Mouse (Mus musculus) MEL (cell line): Measurements from ENCODE around the gene Dis3l2. TPM values are rescaled to one million over a fixed set of nuclear protein-coding genes. Genes with fewer than 3 reads are reported as not detected.
A peak's percentile ranks its signal among the peaks of the same experiment; 100 is the strongest.

Experiments used
- DNase-seq: peaks from one replicate; pipeline ENCODE4 v3.0.0; 2011; ENCODE audit warnings: low read depth, low spot score
- H3K27ac ChIP-seq: 2 replicates; pipeline ENCODE4 v1.5.1; 2012; ENCODE audit warnings: low read depth, mild to moderate bottlenecking, control low read depth, low read length, moderate library complexity; ENCODE audit not compliant: control insufficient read depth
- H3K27me3 ChIP-seq, 2 experiments: fragments of 150-350 bp in 1 of 2; sonication (generic) in 1 of 2; 2 replicates each; pipeline ENCODE4 v1.6.1; 2012; ENCODE audit warnings: low read length in 2 of 2, mild to moderate bottlenecking in 2 of 2, improper control_type of control experiment in 1 of 2, moderate library complexity in 1 of 2; ENCODE audit not compliant: insufficient read depth in 2 of 2, control insufficient read depth in 1 of 2
- H3K36me3 ChIP-seq, 2 experiments: 2 replicates each; pipeline ENCODE4 v1.6.1; 2012 to 2014; ENCODE audit warnings: low read length in 2 of 2, improper control_type of control experiment in 1 of 2, inconsistent platforms in 1 of 2, mild to moderate bottlenecking in 1 of 2; ENCODE audit not compliant: insufficient read depth in 2 of 2, control insufficient read depth in 1 of 2
- H3K4me1 ChIP-seq, 2 experiments: fragments of 150-350 bp in 1 of 2; sonication (generic) in 1 of 2; 2 replicates each; pipeline ENCODE4 v1.6.1; 2012; ENCODE audit warnings: low read length in 2 of 2, improper control_type of control experiment in 1 of 2, mild to moderate bottlenecking in 1 of 2; ENCODE audit not compliant: insufficient read depth in 2 of 2, control insufficient read depth in 1 of 2
- H3K4me3 ChIP-seq, 2 experiments: fragments of 150-350 bp in 1 of 2; sonication (generic) in 1 of 2; 2 replicates each; pipeline ENCODE4 v1.5.1; 2012; ENCODE audit warnings: low read depth in 2 of 2, low read length in 2 of 2, mild to moderate bottlenecking in 2 of 2, moderate library complexity in 2 of 2, control low read depth in 1 of 2, improper control_type of control experiment in 1 of 2; ENCODE audit not compliant: control insufficient read depth in 1 of 2, insufficient read depth in 1 of 2
- H3K79me2 ChIP-seq: 2 replicates; pipeline ENCODE4 v1.6.1; 2012; ENCODE audit warnings: mild to moderate bottlenecking, low read length, moderate library complexity; ENCODE audit not compliant: control insufficient read depth, poor library complexity, insufficient read depth
- H3K9ac ChIP-seq: 2 replicates; pipeline ENCODE4 v1.6.1; 2012; ENCODE audit warnings: low read depth, mild to moderate bottlenecking, control low read depth, low read length, moderate library complexity; ENCODE audit not compliant: control insufficient read depth, poor library complexity, severe bottlenecking
- H3K9me3 ChIP-seq: fragments of 150-350 bp; sonication (generic); replicated peaks from 2 replicates; pipeline ENCODE4 v1.6.1; 2012; ENCODE audit warnings: mild to moderate bottlenecking, low read length, improper control_type of control experiment, moderate library complexity; ENCODE audit not compliant: insufficient read depth
- BHLHE40 ChIP-seq: IDR thresholded peaks from 2 replicates; pipeline ENCODE4 v1.6.1; 2012; ENCODE audit warnings: low read depth, mild to moderate bottlenecking, inconsistent platforms, low read length, improper control_type of control experiment, borderline replicate concordance
- ELF1 ChIP-seq: IDR thresholded peaks from 2 replicates; pipeline ENCODE4 v1.6.1; 2014; ENCODE audit warnings: low read depth, mild to moderate bottlenecking, inconsistent platforms, low read length, improper control_type of control experiment, moderate library complexity
- EP300 ChIP-seq, 2 experiments: IDR thresholded peaks; 2 replicates each; pipeline ENCODE4 v1.6.1; 2011; ENCODE audit warnings: improper control_type of control experiment in 2 of 2, low read length in 2 of 2, low read depth in 1 of 2, mild to moderate bottlenecking in 1 of 2
- ETS1 ChIP-seq: IDR thresholded peaks from 2 replicates; pipeline ENCODE4 v1.6.1; 2012; ENCODE audit warnings: low read depth, mild to moderate bottlenecking, inconsistent platforms, low read length, improper control_type of control experiment, moderate library complexity
- GATA1 ChIP-seq: IDR thresholded peaks from 2 replicates; pipeline ENCODE4 v1.6.1; 2011; ENCODE audit warnings: low read depth, low read length, improper control_type of control experiment
- HCFC1 ChIP-seq: IDR thresholded peaks from 2 replicates; pipeline ENCODE4 v1.6.1; 2012; ENCODE audit warnings: low read depth, mild to moderate bottlenecking, inconsistent platforms, low read length, improper control_type of control experiment, moderate library complexity
- MAZ ChIP-seq: IDR thresholded peaks from 2 replicates; pipeline ENCODE4 v1.6.1; 2012; ENCODE audit warnings: low read depth, mild to moderate bottlenecking, inconsistent platforms, low read length, improper control_type of control experiment
- MEF2A ChIP-seq: IDR thresholded peaks from 2 replicates; pipeline ENCODE4 v1.6.1; 2014; ENCODE audit warnings: low read depth, mild to moderate bottlenecking, inconsistent platforms, low read length, improper control_type of control experiment; ENCODE audit not compliant: poor library complexity, insufficient replicate concordance, severe bottlenecking; ENCODE audit errors: extremely low read depth
- MXI1 ChIP-seq: IDR thresholded peaks from 2 replicates; pipeline ENCODE4 v1.6.1; 2011; ENCODE audit warnings: mild to moderate bottlenecking, low read depth, low read length, improper control_type of control experiment
- MYB ChIP-seq: IDR thresholded peaks from 2 replicates; pipeline ENCODE4 v1.6.1; 2011; ENCODE audit warnings: mild to moderate bottlenecking, low read depth, low read length, improper control_type of control experiment
- MYC ChIP-seq: IDR thresholded peaks from 2 replicates; pipeline ENCODE4 v1.6.1; 2011; ENCODE audit warnings: low read depth, mild to moderate bottlenecking, low read length, improper control_type of control experiment, moderate library complexity
- POLR2A ChIP-seq, 2 experiments: IDR thresholded peaks; 2 replicates each; pipeline ENCODE4 v1.6.1; 2011 to 2012; ENCODE audit warnings: low read length in 2 of 2, mild to moderate bottlenecking in 2 of 2, control low read depth in 1 of 2, improper control_type of control experiment in 1 of 2, low read depth in 1 of 2, moderate library complexity in 1 of 2; ENCODE audit not compliant: control insufficient read depth in 1 of 2, insufficient read depth in 1 of 2, poor library complexity in 1 of 2
- RAD21 ChIP-seq: IDR thresholded peaks from 2 replicates; pipeline ENCODE4 v1.6.1; 2011; ENCODE audit warnings: mild to moderate bottlenecking, low read depth, low read length, improper control_type of control experiment
- RCOR1 ChIP-seq: IDR thresholded peaks from 2 replicates; pipeline ENCODE4 v1.6.1; 2012; ENCODE audit warnings: low read depth, mild to moderate bottlenecking, inconsistent platforms, low read length, improper control_type of control experiment
- SIN3A ChIP-seq: IDR thresholded peaks from 2 replicates; pipeline ENCODE4 v1.6.1; 2012; ENCODE audit warnings: low read length, improper control_type of control experiment, inconsistent platforms
- SMC3 ChIP-seq: IDR thresholded peaks from 2 replicates; pipeline ENCODE4 v1.6.1; 2011; ENCODE audit warnings: low read depth, low read length, improper control_type of control experiment
- TBP ChIP-seq: IDR thresholded peaks from 2 replicates; pipeline ENCODE4 v1.8.0; 2011; ENCODE audit warnings: low read depth, low read length, improper control_type of control experiment
- UBTF ChIP-seq: IDR thresholded peaks from 2 replicates; pipeline ENCODE4 v1.6.1; 2012; ENCODE audit warnings: low read depth, mild to moderate bottlenecking, inconsistent platforms, low read length, improper control_type of control experiment, moderate library complexity, borderline replicate concordance; ENCODE audit not compliant: insufficient read depth
- ZNF384 ChIP-seq: IDR thresholded peaks from 2 replicates; pipeline ENCODE4 v1.6.1; 2012; ENCODE audit warnings: low read depth, mild to moderate bottlenecking, inconsistent platforms, low read length, improper control_type of control experiment
- polyA plus RNA-seq, 2 experiments: library from polyadenylated mRNA; stranded (reverse) in 1 of 2; unstranded in 1 of 2; fragments of >175 nt in 1 of 2; fragments of >200 nt in 1 of 2; gene quantifications; 2 replicates each; pipeline versions ENCODE4 v1.2.1 to v1.2.4; 2012; ENCODE audit warnings: low replicate concordance in 2 of 2, low read depth in 1 of 2; ENCODE audit not compliant: insufficient read length in 2 of 2, insufficient read depth in 1 of 2, missing spikeins in 1 of 2
- total RNA-seq: library from RNA; depleted of rRNA; stranded (reverse); fragments of 300-350 nt; gene quantifications from 2 replicates; pipeline ENCODE4 v1.2.3, GENCODE M21; 2012

Dis3l2 gene
- total and polyA plus RNA-seq, 3 experiments, result 16.9 to 17.3 TPM; not detected in 1

GRCm38 (mm10) chr1:87057075-87057474, 353.5 kb downstream of the Dis3l2 start:
- peak in 1 of 2 experiments; percentile 47; a peak in 1 of 4 replicates for TF ChIP-seq EP300 (IDR thresholded peaks at IDR 0.05; ENCODE audit: low read depth in 1 of 2, low read length in 2 of 2)
- no peak for TF ChIP-seq MYB
- TF ChIP-seq ZNF384, result peak; percentile 84
- no peak for TF ChIP-seq MEF2A
- no peak for TF ChIP-seq MXI1
- no peak for TF ChIP-seq SMC3
- no peaks in the 10 kb centered on the region for H3K9me3 ChIP-seq

DNA sequence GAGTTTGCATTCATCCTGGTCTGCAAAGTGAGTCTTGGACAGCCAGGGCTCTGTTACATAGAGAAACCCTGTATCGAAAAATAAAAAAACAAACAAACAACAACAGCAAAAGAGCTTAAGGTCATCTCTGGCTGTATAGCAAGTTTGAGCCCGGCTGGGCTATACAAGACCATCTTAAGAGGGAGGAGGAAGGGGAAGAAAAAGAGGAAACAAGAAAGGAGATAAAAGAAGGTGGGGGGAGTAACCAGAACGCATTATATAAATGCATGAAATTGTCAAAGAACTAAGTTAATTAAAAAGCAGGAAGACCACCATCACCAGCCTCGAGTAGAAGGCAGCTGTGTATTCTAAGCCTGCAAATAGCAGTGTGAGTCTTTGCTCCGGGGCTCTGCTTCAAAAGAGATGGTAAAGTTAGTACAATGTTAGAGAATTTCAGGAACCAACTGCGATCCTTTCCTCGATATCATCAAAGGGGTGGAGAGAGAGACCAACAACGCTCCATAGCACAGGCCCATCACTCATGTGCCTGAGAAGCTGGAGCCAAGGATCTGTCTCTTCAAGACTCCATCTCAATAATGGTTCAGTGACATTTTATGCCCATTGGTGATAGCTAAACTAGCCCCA, 355.5 kb downstream of the Dis3l2 start:
- Histone ChIP-seq H3K9me3 (no peaks in the 10 kb centered on the region), H3K9ac (peak overlapping the region; percentile 50), H3K79me2 (no peaks in the 10 kb centered on the region), H3K27me3 (no peaks in the 10 kb centered on the region), H3K27ac (peak overlapping the region; percentile 83), H3K36me3 (peaks cover 0 to 26% of the 10 kb centered on the region in 2 experiments; a peak in 2 of 4 replicates)
- peak; percentile 82 for DNase-seq
- TF ChIP-seq POLR2A (IDR thresholded peaks at IDR 0.05; ENCODE audit: control insufficient read depth in 1 of 2, insufficient read depth in 1 of 2, low read depth in 1 of 2, low read length in 2 of 2, poor library complexity in 1 of 2) (peak in 1 of 2 experiments; percentile 45; a peak in 2 of 4 replicates), RCOR1 (peak; percentile 43; the same call in 1 of the 2 replicates), ETS1 (peak; percentile 36; the same call in 1 of the 2 replicates), MAZ (peak; percentile 89), HCFC1 (peak; percentile 41; the same call in 1 of the 2 replicates), BHLHE40 (0 out of 2 replicates have a peak, but pooled peaks have one; percentile 15), GATA1 (peak; percentile 75), SMC3 (peak; percentile 19; the same call in 1 of the 2 replicates), ELF1 (0 out of 2 replicates have a peak, but pooled peaks have one; percentile 16), RAD21 (no peak; the same call in 1 of the 2 replicates), SIN3A (peak; percentile 75), TBP (no peak; the same call in 1 of the 2 replicates), EP300 (IDR thresholded peaks at IDR 0.05; ENCODE audit: low read depth in 1 of 2, low read length in 2 of 2) (peak; percentile 38 to 80; a peak in 3 of 4 replicates), MYC (0 out of 2 replicates have a peak, but pooled peaks have one; percentile 18), UBTF (no peak)
- TF ChIP-seq, all 39 proteins: peak for 12
- Histone ChIP-seq H3K4me1 (peaks cover 9 to 29% of the 10 kb centered on the region in 2 experiments), H3K4me3 (peak overlapping the region; percentile 11 to 51)

More at GRCm38 (mm10) chr1:87057075-87057474, 353.5 kb downstream of the Dis3l2 start:
- no peak overlapping the region for H3K9ac ChIP-seq
- H3K27ac ChIP-seq, result no peak overlapping the region; the same call in 1 of the 2 replicates
- H3K4me3 ChIP-seq, result no peak overlapping the region
- no peaks in the 10 kb centered on the region for H3K79me2 ChIP-seq
- peaks cover 9 to 29% of the 10 kb centered on the region in 2 experiments for H3K4me1 ChIP-seq
- DNase-seq, result peak; percentile 52
- peaks cover 0 to 26% of the 10 kb centered on the region in 2 experiments; a peak in 2 of 4 replicates for H3K36me3 ChIP-seq
- H3K27me3 ChIP-seq, result no peaks in the 10 kb centered on the region
